10 mouse cellular contexts compared by ENCODE assay signal in genomic region chr17:85485946-85486533, GRCm38 (mm10).
DNase-seq lines count a peak whose midpoint lies in the region; ATAC-seq and TF ChIP-seq lines count a peak whose summit lies in the region.
"Had no signal": no experiment of that assay in that cellular context is flagged by ENCODE, and none has a peak within 500 bp of the region (broad histone marks: within the 10 kb centered on the region; RNA-seq: fewer than 3 reads in every experiment).

No protein-coding gene starts in this region.

- no peak overlapping the region for H3K4me3 ChIP-seq in kidney, embryonic 16.5 days (ENCODE audit: low read length)
- peak overlapping the region; percentile 23; the same call in 1 of the 2 replicates for H3K4me3 ChIP-seq in intestine, postnatal 0 days (ENCODE audit: low read depth, low read length)
- no peak overlapping the region for H3K4me3 ChIP-seq in neural tube, embryonic 13.5 days
- H3K4me3 ChIP-seq in liver, embryonic 12.5 days: no peak overlapping the region
- H3K4me3 ChIP-seq: myocyte had no signal

- no peak overlapping the region for H3K4me2 ChIP-seq in kidney, embryonic 16.5 days (replicated peaks; ENCODE audit: low read depth, low read length)
- H3K4me2 ChIP-seq in intestine, postnatal 0 days (replicated peaks; ENCODE audit: low read depth): peak overlapping the region; percentile 49
- 0 out of 2 replicates have a peak overlapping the region, but pooled peaks have one; percentile 27 for H3K4me2 ChIP-seq in neural tube, embryonic 13.5 days
- no peak overlapping the region for H3K4me2 ChIP-seq in liver, embryonic 12.5 days

- no peak overlapping the region for H3K9ac ChIP-seq in kidney, embryonic 16.5 days (replicated peaks; ENCODE audit: low read length)
- no peak overlapping the region for H3K9ac ChIP-seq in intestine, postnatal 0 days (ENCODE audit: low read depth, low read length)
- H3K9ac ChIP-seq in neural tube, embryonic 13.5 days: no peak overlapping the region
- no peak overlapping the region for H3K9ac ChIP-seq in liver, embryonic 12.5 days

- peak; percentile 60 to 61 for DNase-seq in cerebellum, postnatal 10 days
- no peak for DNase-seq in cerebellum, adult 9-11 months
- DNase-seq in kidney, postnatal 10 days: no peak
- no peak for DNase-seq in right cerebral cortex, postnatal 10 days (ENCODE audit: low spot score in 2 of 2)

- no peak overlapping the region for H3K27ac ChIP-seq in kidney, embryonic 16.5 days (ENCODE audit: low read length)
- H3K27ac ChIP-seq in intestine, postnatal 0 days (ENCODE audit: low read depth, low read length): no peak overlapping the region
- H3K27ac ChIP-seq in neural tube, embryonic 13.5 days (replicated peaks): no peak overlapping the region
- no peak overlapping the region for H3K27ac ChIP-seq in liver, embryonic 12.5 days

- H3K27me3 ChIP-seq in kidney, embryonic 16.5 days (ENCODE audit: insufficient read depth, low read length): peaks cover 95% of the 10 kb centered on the region
- H3K27me3 ChIP-seq in intestine, postnatal 0 days (replicated peaks; ENCODE audit: control insufficient read depth, insufficient read depth, low read length): peaks cover 82% of the 10 kb centered on the region
- peaks cover 99% of the 10 kb centered on the region for H3K27me3 ChIP-seq in neural tube, embryonic 13.5 days
- H3K27me3 ChIP-seq in liver, embryonic 12.5 days (replicated peaks): peaks cover 97% of the 10 kb centered on the region

- H3K4me1 ChIP-seq in kidney, embryonic 16.5 days (ENCODE audit: insufficient read depth, low read length): 0 out of 2 replicates have a peak, but pooled peaks cover 4% of the 10 kb centered on the region
- H3K4me1 ChIP-seq in intestine, postnatal 0 days (replicated peaks; ENCODE audit: control insufficient read depth, insufficient read depth, low read length): no peaks in the 10 kb centered on the region; the same call in 1 of the 2 replicates
- H3K4me1 ChIP-seq in neural tube, embryonic 13.5 days (replicated peaks): peaks cover 17% of the 10 kb centered on the region
- H3K4me1 ChIP-seq in liver, embryonic 12.5 days: peaks cover 5% of the 10 kb centered on the region; the same call in 1 of the 2 replicates

- ATAC-seq in kidney, embryonic 16.5 days (ENCODE audit: low FRiP score, low TSS enrichment): peak; percentile 57; the same call in 1 of the 2 replicates
- no peak for ATAC-seq in intestine, postnatal 0 days
- no peak for ATAC-seq in neural tube, embryonic 13.5 days (ENCODE audit: low read depth)
- ATAC-seq in liver, embryonic 12.5 days: no peak
- ATAC-seq: Patski had no signal

- whole genome bisulfite sequencing in kidney, embryonic 16.5 days: under 1% methylated on average over 14 of the region's 14 CpGs
- WGBS in intestine, postnatal 0 days: 20% methylated on average over 14 of the region's 14 CpGs
- WGBS in neural tube, embryonic 13.5 days: 1% methylated on average over 14 of the region's 14 CpGs
- 7% methylated on average over 14 of the region's 14 CpGs for WGBS in liver, embryonic 12.5 days (ENCODE audit: insufficient replicate concordance)

- TF ChIP-seq CTCF in intestine, postnatal 0 days (IDR thresholded peaks at IDR 0.05; ENCODE audit: low read depth): no peak

- no peaks in the 10 kb centered on the region for H3K9me3 ChIP-seq in kidney, embryonic 16.5 days (ENCODE audit: low read length)
- no peaks in the 10 kb centered on the region for H3K9me3 ChIP-seq in intestine, postnatal 0 days (ENCODE audit: control insufficient read depth)
- H3K9me3 ChIP-seq in neural tube, embryonic 13.5 days: no peaks in the 10 kb centered on the region
- no peaks in the 10 kb centered on the region for H3K9me3 ChIP-seq in liver, embryonic 12.5 days (replicated peaks)

- H3K36me3 ChIP-seq in kidney, embryonic 16.5 days (ENCODE audit: insufficient read depth, low read length): no peaks in the 10 kb centered on the region
- no peaks in the 10 kb centered on the region for H3K36me3 ChIP-seq in intestine, postnatal 0 days (ENCODE audit: control insufficient read depth, insufficient read depth)
- no peaks in the 10 kb centered on the region for H3K36me3 ChIP-seq in neural tube, embryonic 13.5 days
- no peaks in the 10 kb centered on the region for H3K36me3 ChIP-seq in liver, embryonic 12.5 days

Comparison
In these comparisons a context has a peak if more than half of its experiments do, and no peak if none do; other contexts are left out.
1. DNase-seq: peak in cerebellum, postnatal 10 days (2 of 2); none in cerebellum, adult 9-11 months (single experiment), kidney, postnatal 10 days (single experiment) and right cerebral cortex, postnatal 10 days (0 of 2).
2. H3K4me2 ChIP-seq: peak in intestine, postnatal 0 days (single experiment) and neural tube, embryonic 13.5 days (single experiment); none in kidney, embryonic 16.5 days (single experiment) and liver, embryonic 12.5 days (single experiment).